Mouse (Mus musculus): ENCODE measurements at regions not wholly inside any gene's neighbourhood (a gene's known extent, or its start where the extent isn't known, plus 50 kb on each side); places are given as distances from the start of the nearest gene placed in this dataset.

DNA sequence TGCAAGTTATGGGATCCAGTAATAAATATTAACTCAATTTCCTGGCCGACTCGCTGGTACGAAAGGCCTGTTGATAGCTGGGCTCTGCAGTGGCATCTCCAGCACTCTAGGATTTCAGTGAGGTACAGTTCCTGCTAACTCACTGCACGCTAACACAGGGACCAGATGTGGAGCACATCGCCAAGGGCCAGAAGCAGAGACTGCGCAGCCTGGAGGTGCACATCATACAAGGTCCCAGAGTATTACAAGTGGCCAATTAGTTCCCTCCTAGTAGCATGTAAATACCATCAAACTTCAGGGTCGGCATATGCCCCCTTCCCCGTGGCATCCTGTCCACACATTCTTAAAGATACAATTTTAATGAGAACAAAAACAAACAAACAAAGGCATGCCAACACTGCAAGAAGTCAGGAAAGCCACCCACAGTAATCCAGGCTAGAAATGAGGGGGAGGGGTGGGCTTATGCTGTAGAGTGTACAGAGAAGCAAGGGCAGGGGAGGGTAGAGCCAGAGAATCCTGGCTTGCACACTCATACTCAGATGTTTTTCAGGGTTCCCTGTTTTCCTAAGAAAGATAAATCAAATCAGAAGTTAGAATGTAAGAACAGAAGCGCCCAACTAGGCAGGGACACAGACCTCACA lies 419.9 kb upstream of the Mctp2 start:
- WGBS = 81% methylated on average over 9 of the region's 9 CpGs
- no peak overlapping the region for H3K4me3 ChIP-seq (ENCODE audit: low read depth, low read length)

DNA sequence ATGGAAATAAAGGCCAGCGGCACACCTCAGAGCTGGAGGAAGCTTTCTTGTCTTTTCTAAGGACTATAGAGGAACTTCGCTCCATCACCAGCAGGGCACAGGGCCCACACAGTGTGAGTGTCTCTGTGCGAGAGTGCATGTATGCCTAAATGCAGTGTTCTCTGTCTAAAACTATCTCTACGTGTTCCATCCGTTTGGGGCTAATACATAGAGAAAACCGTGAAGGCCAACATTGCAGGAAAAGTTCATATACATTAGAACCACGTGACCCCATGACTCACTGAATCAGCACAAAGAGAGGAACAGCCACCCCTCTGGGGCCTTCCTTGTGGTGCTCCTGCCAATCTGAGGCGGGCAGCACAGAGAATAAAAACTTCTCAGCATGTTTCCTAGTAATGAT lies 431.4 kb upstream of the Mctp2 start:
- H3K27ac ChIP-seq (ENCODE audit: insufficient read depth, low read depth, low read length) = no peak overlapping the region
- TF ChIP-seq POLR2A (IDR thresholded peaks at IDR 0.05; ENCODE audit: low read depth, low read length) (no peak), CTCF (IDR thresholded peaks at IDR 0.05; ENCODE audit: extremely low read depth, insufficient read length, insufficient replicate concordance, low read depth, low read length) (no peak)
- H3K27me3 ChIP-seq (ENCODE audit: control insufficient read depth, insufficient read depth, low read length) = no peaks in the 10 kb centered on the region
- no peak overlapping the region for H3K4me3 ChIP-seq (ENCODE audit: low read depth, low read length)
- no peaks in the 10 kb centered on the region for H3K36me3 ChIP-seq (ENCODE audit: control insufficient read depth, insufficient read depth, low read length)
- H3K4me1 ChIP-seq (ENCODE audit: control insufficient read depth, insufficient read depth, insufficient read length, low read length) = no peaks in the 10 kb centered on the region
- WGBS = 73% methylated on average over 8 of the region's 8 CpGs

More for the DNA sequence above, 419.9 kb upstream of the Mctp2 start:
- H3K27me3 ChIP-seq (ENCODE audit: control insufficient read depth, insufficient read depth, low read length) = no peaks in the 10 kb centered on the region
- H3K4me1 ChIP-seq (ENCODE audit: control insufficient read depth, insufficient read depth, insufficient read length, low read length) = no peaks in the 10 kb centered on the region
- no peak overlapping the region for H3K27ac ChIP-seq (ENCODE audit: insufficient read depth, low read depth, low read length)
- TF ChIP-seq CTCF (IDR thresholded peaks at IDR 0.05; ENCODE audit: extremely low read depth, insufficient read length, insufficient replicate concordance, low read depth, low read length) (no peak), POLR2A (IDR thresholded peaks at IDR 0.05; ENCODE audit: low read depth, low read length) (no peak)
- no peaks in the 10 kb centered on the region for H3K36me3 ChIP-seq (ENCODE audit: control insufficient read depth, insufficient read depth, low read length)

DNA sequence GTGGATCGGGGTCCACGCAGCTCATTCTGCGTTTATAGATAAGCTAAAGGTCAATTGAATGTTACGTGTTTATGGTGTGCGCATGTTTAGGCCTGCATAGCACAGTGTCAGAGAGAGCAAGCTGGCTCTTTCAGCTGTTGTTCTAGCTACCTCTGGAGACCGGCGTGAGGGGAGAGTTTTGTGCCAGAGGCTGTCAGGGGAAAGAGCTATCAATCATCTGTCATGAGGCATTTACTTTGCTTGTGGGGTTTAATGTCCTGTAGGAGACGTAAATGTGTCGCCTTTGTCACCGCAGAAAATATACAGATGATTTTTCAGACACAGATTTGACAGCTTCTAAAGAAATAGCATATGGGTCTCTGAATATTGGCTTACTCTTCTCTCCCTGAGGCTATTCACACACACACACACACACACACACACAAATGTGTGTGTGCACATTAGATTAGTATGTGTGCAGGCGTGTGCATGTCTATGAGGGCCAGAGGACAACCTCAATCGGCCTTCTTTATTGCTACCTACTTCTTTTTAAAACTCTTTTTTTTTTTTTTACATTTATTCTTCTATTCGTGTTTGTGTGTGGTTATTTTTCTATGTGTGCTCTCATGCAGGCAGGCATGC lies 432.0 kb upstream of the Mctp2 start:
- Histone ChIP-seq H3K27ac (ENCODE audit: insufficient read depth, low read depth, low read length) (no peak overlapping the region), H3K4me1 (ENCODE audit: control insufficient read depth, insufficient read depth, insufficient read length, low read length) (no peaks in the 10 kb centered on the region), H3K4me3 (ENCODE audit: low read depth, low read length) (no peak overlapping the region), H3K27me3 (ENCODE audit: control insufficient read depth, insufficient read depth, low read length) (no peaks in the 10 kb centered on the region), H3K36me3 (ENCODE audit: control insufficient read depth, insufficient read depth, low read length) (no peaks in the 10 kb centered on the region)
- TF ChIP-seq CTCF (IDR thresholded peaks at IDR 0.05; ENCODE audit: extremely low read depth, insufficient read length, insufficient replicate concordance, low read depth, low read length) = no peak
- 55% methylated on average over 13 of the region's 13 CpGs for WGBS

DNA sequence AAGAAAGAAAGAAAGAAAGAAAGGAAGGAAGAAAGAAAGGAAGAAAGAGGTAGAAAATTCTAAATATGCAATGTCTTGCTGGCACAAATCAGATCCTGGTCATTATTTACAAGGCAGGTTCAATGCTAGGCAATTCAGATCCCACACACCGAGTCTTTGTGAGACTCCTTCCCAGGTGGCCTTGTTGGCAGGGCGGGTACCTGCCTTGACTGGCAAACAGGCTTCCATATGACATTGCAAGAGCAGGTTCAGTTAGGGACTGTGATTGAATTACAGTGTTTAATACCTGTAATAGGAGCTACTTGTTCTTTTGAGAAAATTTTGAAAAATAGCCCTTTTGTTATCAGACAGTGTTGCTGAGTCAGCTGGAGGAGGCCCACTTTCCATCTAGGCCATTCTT lies 436.0 kb upstream of the Mctp2 start:
- H3K4me3 ChIP-seq (ENCODE audit: low read depth, low read length) = no peak overlapping the region
- no peaks in the 10 kb centered on the region for H3K4me1 ChIP-seq (ENCODE audit: control insufficient read depth, insufficient read depth, insufficient read length, low read length)
- H3K27me3 ChIP-seq (ENCODE audit: control insufficient read depth, insufficient read depth, low read length) = no peaks in the 10 kb centered on the region
- no peaks in the 10 kb centered on the region for H3K36me3 ChIP-seq (ENCODE audit: control insufficient read depth, insufficient read depth, low read length)
- no peak overlapping the region for H3K27ac ChIP-seq (ENCODE audit: insufficient read depth, low read depth, low read length)
- 68% methylated on average over 2 of the region's 2 CpGs for WGBS
- TF ChIP-seq POLR2A (IDR thresholded peaks at IDR 0.05; ENCODE audit: low read depth, low read length) = no peak
- no peak for TF ChIP-seq CTCF (IDR thresholded peaks at IDR 0.05; ENCODE audit: extremely low read depth, insufficient read length, insufficient replicate concordance, low read depth, low read length)

DNA sequence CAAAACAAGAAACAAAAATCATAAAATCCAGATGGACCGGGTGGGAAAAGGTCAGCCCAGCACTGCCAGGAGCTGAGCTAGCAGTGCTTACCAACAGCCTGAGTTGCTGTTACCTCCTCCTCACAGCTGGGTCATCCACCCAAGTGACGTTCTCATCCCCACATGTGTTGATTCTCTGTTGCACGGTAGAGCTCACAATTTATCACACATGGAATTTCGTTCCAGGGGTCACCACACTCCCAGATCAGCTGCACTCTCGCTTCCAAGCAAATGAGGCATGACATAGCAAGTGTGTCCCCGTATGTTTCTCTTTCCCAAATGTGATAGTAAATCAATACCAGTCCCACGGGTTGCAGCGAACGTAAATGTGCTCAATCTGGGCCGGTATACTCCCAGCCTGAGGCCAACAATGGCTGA lies 445.1 kb upstream of the Mctp2 start:
- H3K4me1 ChIP-seq (ENCODE audit: control insufficient read depth, insufficient read depth, insufficient read length, low read length) = no peaks in the 10 kb centered on the region
- TF ChIP-seq CTCF (IDR thresholded peaks at IDR 0.05; ENCODE audit: extremely low read depth, insufficient read length, insufficient replicate concordance, low read depth, low read length) (no peak), POLR2A (IDR thresholded peaks at IDR 0.05; ENCODE audit: low read depth, low read length) (no peak)
- no peak overlapping the region for H3K4me3 ChIP-seq (ENCODE audit: low read depth, low read length)
- 52% methylated on average over 10 of the region's 10 CpGs for WGBS
- H3K27me3 ChIP-seq (ENCODE audit: control insufficient read depth, insufficient read depth, low read length) = no peaks in the 10 kb centered on the region
- no peak overlapping the region for H3K27ac ChIP-seq (ENCODE audit: insufficient read depth, low read depth, low read length)
- H3K36me3 ChIP-seq (ENCODE audit: control insufficient read depth, insufficient read depth, low read length) = no peaks in the 10 kb centered on the region

- no peaks in the 10 kb centered on the region for H3K36me3 ChIP-seq (ENCODE audit: control insufficient read depth, insufficient read depth, low read length)
- no peaks in the 10 kb centered on the region for H3K4me1 ChIP-seq (ENCODE audit: control insufficient read depth, insufficient read depth, insufficient read length, low read length)
- WGBS = 42% methylated on average over 3 of the region's 3 CpGs
- no peak for TF ChIP-seq CTCF (IDR thresholded peaks at IDR 0.05; ENCODE audit: extremely low read depth, insufficient read length, insufficient replicate concordance, low read depth, low read length)
- no peak for TF ChIP-seq POLR2A (IDR thresholded peaks at IDR 0.05; ENCODE audit: low read depth, low read length)
- H3K27me3 ChIP-seq (ENCODE audit: control insufficient read depth, insufficient read depth, low read length) = no peaks in the 10 kb centered on the region
- H3K4me3 ChIP-seq (ENCODE audit: low read depth, low read length) = no peak overlapping the region
- no peak overlapping the region for H3K27ac ChIP-seq (ENCODE audit: insufficient read depth, low read depth, low read length)
Observed at GRCm38 (mm10) chr7:72753053-72753559, 446.7 kb upstream of the Mctp2 start.

- Histone ChIP-seq H3K4me1 (ENCODE audit: control insufficient read depth, insufficient read depth, insufficient read length, low read length) (no peaks in the 10 kb centered on the region), H3K36me3 (ENCODE audit: control insufficient read depth, insufficient read depth, low read length) (no peaks in the 10 kb centered on the region), H3K4me3 (ENCODE audit: low read depth, low read length) (no peak overlapping the region), H3K27me3 (ENCODE audit: control insufficient read depth, insufficient read depth, low read length) (no peaks in the 10 kb centered on the region), H3K27ac (ENCODE audit: insufficient read depth, low read depth, low read length) (no peak overlapping the region)
- 49% methylated on average over 1 of the region's 1 CpGs for WGBS
- TF ChIP-seq CTCF (IDR thresholded peaks at IDR 0.05; ENCODE audit: extremely low read depth, insufficient read length, insufficient replicate concordance, low read depth, low read length) = no peak
- TF ChIP-seq POLR2A (IDR thresholded peaks at IDR 0.05; ENCODE audit: low read depth, low read length) = no peak
Observed at GRCm38 (mm10) chr7:72762711-72763110, 456.3 kb upstream of the Mctp2 start.
